Mouse (Mus musculus) CH12.LX (cell line): ENCODE measurements at regions not wholly inside any gene's neighbourhood (a gene's known extent, or its start where the extent isn't known, plus 50 kb on each side); places are given as distances from the start of the nearest gene placed in this dataset.

ENCODE experiments used
- DNase-seq: peaks from one replicate; pipeline ENCODE4 v3.0.0-alpha.2; 2013; ENCODE audit errors: extremely low read depth
- H3K27ac ChIP-seq: 2 replicates; pipeline ENCODE4 v1.5.1; 2012; ENCODE audit warnings: low read depth, mild to moderate bottlenecking, control low read depth, moderate library complexity; ENCODE audit not compliant: insufficient read depth
- H3K27me3 ChIP-seq: replicated peaks from 2 replicates; pipeline ENCODE3; 2012; ENCODE audit warnings: inconsistent platforms
- H3K36me3 ChIP-seq, 2 experiments: replicated peaks in 1 of 2; 2 replicates each; pipeline versions ENCODE3 to v1.6.1; 2012; ENCODE audit warnings: inconsistent platforms in 1 of 2, low read length in 1 of 2, mild to moderate bottlenecking in 1 of 2, mixed read lengths in 1 of 2, moderate library complexity in 1 of 2; ENCODE audit not compliant: control insufficient read depth in 1 of 2, insufficient read depth in 1 of 2
- H3K4me1 ChIP-seq, 2 experiments: 2 replicates each; pipeline ENCODE4 v1.6.1; 2012; ENCODE audit warnings: inconsistent platforms in 1 of 2, moderate library complexity in 1 of 2; ENCODE audit not compliant: insufficient read depth in 2 of 2, control insufficient read depth in 1 of 2
- H3K4me2 ChIP-seq: 2 replicates; pipeline ENCODE4 v1.6.1; 2012; ENCODE audit warnings: low read depth, mild to moderate bottlenecking, control low read depth; ENCODE audit not compliant: poor library complexity, insufficient read depth, severe bottlenecking
- H3K4me3 ChIP-seq, 3 experiments: fragments of 150-350 bp in 1 of 3; sonication (generic) in 1 of 3; replicated peaks in 1 of 3; 2 replicates each; pipeline versions ENCODE3 to v1.5.1; 2011 to 2012; ENCODE audit warnings: low read depth in 2 of 3, low read length in 2 of 3, mild to moderate bottlenecking in 2 of 3, moderate library complexity in 2 of 3, control low read depth in 1 of 3, improper control_type of control experiment in 1 of 3, inconsistent platforms in 1 of 3, mixed read lengths in 1 of 3; ENCODE audit not compliant: poor library complexity in 1 of 3
- H3K79me2 ChIP-seq: replicated peaks from 2 replicates; pipeline ENCODE4 v1.6.1; 2012; ENCODE audit warnings: mild to moderate bottlenecking, moderate library complexity; ENCODE audit not compliant: control insufficient read depth, poor library complexity, insufficient read depth, severe bottlenecking; ENCODE audit errors: extremely low read depth
- H3K9ac ChIP-seq: 2 replicates; pipeline ENCODE4 v1.6.1; 2012; ENCODE audit warnings: low read depth, mild to moderate bottlenecking, control low read depth, moderate library complexity; ENCODE audit not compliant: insufficient read depth
- H3K9me3 ChIP-seq: replicated peaks from 2 replicates; pipeline ENCODE3; 2012; ENCODE audit warnings: low read length, inconsistent platforms, mixed read lengths
- BHLHE40 ChIP-seq: IDR thresholded peaks from 2 replicates; pipeline ENCODE4 v1.6.1; 2011; ENCODE audit warnings: mild to moderate bottlenecking, low read depth, low read length, improper control_type of control experiment
- CHD1 ChIP-seq: IDR thresholded peaks from 2 replicates; pipeline ENCODE4 v1.6.1; 2012; ENCODE audit warnings: low read depth, low read length, improper control_type of control experiment, inconsistent platforms
- CHD2 ChIP-seq: IDR thresholded peaks from 2 replicates; pipeline ENCODE4 v1.6.1; 2011; ENCODE audit warnings: low read length, improper control_type of control experiment
- CTCF ChIP-seq, 2 experiments: IDR thresholded peaks in 1 of 2; conservative IDR thresholded peaks in 1 of 2; 2 replicates each; pipeline ENCODE4 v1.5.1; 2011 to 2012; ENCODE audit warnings: low read depth in 2 of 2, low read length in 2 of 2, improper control_type of control experiment in 1 of 2, inconsistent platforms in 1 of 2, mild to moderate bottlenecking in 1 of 2, moderate library complexity in 1 of 2
- E2F4 ChIP-seq: IDR thresholded peaks from 2 replicates; pipeline ENCODE4 v1.6.1; 2011; ENCODE audit warnings: low read depth, low read length, improper control_type of control experiment; ENCODE audit not compliant: insufficient replicate concordance
- EP300 ChIP-seq: IDR thresholded peaks from 2 replicates; pipeline ENCODE4 v1.6.1; 2011; ENCODE audit warnings: low read length, improper control_type of control experiment
- ETS1 ChIP-seq: conservative IDR thresholded peaks from 2 replicates; pipeline ENCODE4 v1.6.1; 2012; ENCODE audit warnings: low read depth, mild to moderate bottlenecking, inconsistent platforms, low read length, improper control_type of control experiment, moderate library complexity
- HCFC1 ChIP-seq: IDR thresholded peaks from 2 replicates; pipeline ENCODE4 v1.6.1; 2012; ENCODE audit warnings: low read depth, mild to moderate bottlenecking, inconsistent platforms, low read length, improper control_type of control experiment
- IRF4 ChIP-seq: IDR thresholded peaks from 2 replicates; pipeline ENCODE4 v1.6.1; 2014; ENCODE audit warnings: low read depth, mild to moderate bottlenecking, inconsistent platforms, low read length, improper control_type of control experiment
- JUN ChIP-seq: IDR thresholded peaks from 2 replicates; pipeline ENCODE4 v1.6.1; 2011; ENCODE audit warnings: low read depth, mild to moderate bottlenecking, low read length, improper control_type of control experiment, moderate library complexity; ENCODE audit not compliant: insufficient read depth
- JUND ChIP-seq: conservative IDR thresholded peaks from 2 replicates; pipeline ENCODE4 v1.6.1; 2011; ENCODE audit warnings: low read depth, low read length, improper control_type of control experiment
- MAFK ChIP-seq: IDR thresholded peaks from 2 replicates; pipeline ENCODE4 v1.6.1; 2011; ENCODE audit warnings: low read length, improper control_type of control experiment; ENCODE audit not compliant: insufficient replicate concordance
- MEF2A ChIP-seq: IDR thresholded peaks from 2 replicates; pipeline ENCODE4 v1.6.1; 2014; ENCODE audit warnings: low read depth, mild to moderate bottlenecking, inconsistent platforms, low read length, improper control_type of control experiment, borderline replicate concordance
- MYC ChIP-seq: IDR thresholded peaks from 2 replicates; pipeline ENCODE4 v1.6.1; 2011; ENCODE audit warnings: low read depth, mild to moderate bottlenecking, improper control_type of control experiment, low read length
- NELFE ChIP-seq: IDR thresholded peaks from 2 replicates; pipeline ENCODE4 v1.6.1; 2011; ENCODE audit warnings: low read depth, low read length, improper control_type of control experiment
- NRF1 ChIP-seq: IDR thresholded peaks from 2 replicates; pipeline ENCODE4 v1.6.1; 2014; ENCODE audit warnings: low read depth, mild to moderate bottlenecking, inconsistent platforms, low read length, improper control_type of control experiment, moderate library complexity
- POLR2A ChIP-seq: IDR thresholded peaks from 2 replicates; pipeline ENCODE4 v1.6.1; 2011; ENCODE audit warnings: low read depth, mild to moderate bottlenecking, improper control_type of control experiment, low read length
- RCOR1 ChIP-seq: conservative IDR thresholded peaks from 2 replicates; pipeline ENCODE4 v1.6.1; 2012; ENCODE audit warnings: low read depth, mild to moderate bottlenecking, inconsistent platforms, low read length, improper control_type of control experiment
- SIN3A ChIP-seq: IDR thresholded peaks from 2 replicates; pipeline ENCODE4 v1.6.1; 2012; ENCODE audit warnings: low read length, improper control_type of control experiment, inconsistent platforms
- SMC3 ChIP-seq: IDR thresholded peaks from 2 replicates; pipeline ENCODE4 v1.6.1; 2011; ENCODE audit warnings: low read depth, low read length, improper control_type of control experiment
- TBP ChIP-seq: conservative IDR thresholded peaks from 2 replicates; pipeline ENCODE4 v1.6.1; 2011; ENCODE audit warnings: low read depth, low read length, improper control_type of control experiment
- TCF12 ChIP-seq: IDR thresholded peaks from 2 replicates; pipeline ENCODE4 v1.6.1; 2014; ENCODE audit warnings: low read depth, mild to moderate bottlenecking, inconsistent platforms, low read length, improper control_type of control experiment
- UBTF ChIP-seq: IDR thresholded peaks from 2 replicates; pipeline ENCODE4 v1.6.1; 2012; ENCODE audit warnings: low read depth, mild to moderate bottlenecking, inconsistent platforms, low read length, improper control_type of control experiment, moderate library complexity
- USF1 ChIP-seq: IDR thresholded peaks from 2 replicates; pipeline ENCODE4 v1.6.1; 2014; ENCODE audit warnings: low read depth, mild to moderate bottlenecking, inconsistent platforms, low read length, improper control_type of control experiment
- USF2 ChIP-seq: conservative IDR thresholded peaks from 2 replicates; pipeline ENCODE4 v1.6.1; 2011; ENCODE audit warnings: low read depth, low read length, improper control_type of control experiment
- ZC3H11A ChIP-seq: IDR thresholded peaks from 2 replicates; pipeline ENCODE4 v1.6.1; 2012; ENCODE audit warnings: low read depth, mild to moderate bottlenecking, inconsistent platforms, low read length, improper control_type of control experiment
- ZKSCAN1 ChIP-seq: IDR thresholded peaks from 2 replicates; pipeline ENCODE4 v1.6.1; 2012; ENCODE audit warnings: low read depth, inconsistent platforms, low read length, improper control_type of control experiment, borderline replicate concordance
- ZNF384 ChIP-seq: IDR thresholded peaks from 2 replicates; pipeline ENCODE4 v1.6.1; 2012; ENCODE audit warnings: low read depth, low read length, improper control_type of control experiment, inconsistent platforms
- dilution Hi-C: fragments of 300-500 bp; cut with MboI; formaldehyde crosslinking; loops from 2 replicates; pipeline ENCODE4 v1.14.3; 2020; ENCODE audit warnings: low sequenced_read_pairs; ENCODE audit not compliant: extremely low pct_unique_long_range_greater_than_20kb, extremely low pct_ligation_motif_present
- in situ Hi-C: fragments of 300-500 bp; cut with MboI; formaldehyde crosslinking; loops from 3 replicates; pipeline ENCODE4 v1.14.3; 2019; ENCODE audit warnings: low sequenced_read_pairs, low pct_ligation_motif_present, low pct_unique_long_range_greater_than_20kb, mixed read lengths

GRCm38 (mm10) chr17:84009966-84010365 lies 162.2 kb upstream of the Haao start:
- DNase-seq: peak; percentile 38
- H3K9me3 ChIP-seq: no peaks in the 10 kb centered on the region
- peaks cover 7 to 27% of the 10 kb centered on the region in 2 experiments for H3K4me1 ChIP-seq
- dilution Hi-C loops: no loop called here
- H3K79me2 ChIP-seq: no peaks in the 10 kb centered on the region
- in situ Hi-C loops: no loop called here
- no peaks in the 10 kb centered on the region for H3K27me3 ChIP-seq
- no peak overlapping the region for H3K4me3 ChIP-seq
- H3K36me3 ChIP-seq: no peaks in the 10 kb centered on the region
- H3K27ac ChIP-seq: no peak overlapping the region
- 0 out of 2 replicates have a peak overlapping the region, but pooled peaks have one; percentile 7 for H3K4me2 ChIP-seq
- TF ChIP-seq ETS1 (peak; percentile 40; the same call in 1 of the 2 replicates), USF2 (no peak), USF1 (no peak), NELFE (no peak), JUN (no peak), POLR2A (no peak), SMC3 (no peak), ZKSCAN1 (no peak), NRF1 (no peak), CHD1 (no peak), MYC (no peak), TCF12 (peak; percentile 22; the same call in 1 of the 2 replicates), CTCF (conservative IDR thresholded peaks at IDR 0.05 in 1 of 2, IDR thresholded peaks at IDR 0.05 in 1 of 2; ENCODE audit: low read depth in 2 of 2, low read length in 2 of 2) (no peak), RCOR1 (no peak), BHLHE40 (no peak), HCFC1 (no peak), TBP (no peak), ZC3H11A (no peak), ZNF384 (no peak), CHD2 (peak; percentile 44; the same call in 1 of the 2 replicates), MAFK (no peak), MEF2A (no peak), SIN3A (no peak), EP300 (peak; percentile 42; the same call in 1 of the 2 replicates), IRF4 (peak; percentile 51; the same call in 1 of the 2 replicates), E2F4 (no peak), UBTF (no peak), JUND (no peak)
- H3K9ac ChIP-seq: no peak overlapping the region
